Mouse (Mus musculus): ENCODE measurements around the gene Rem1. TPM values are rescaled to one million over a fixed set of nuclear protein-coding genes. Genes with fewer than 3 reads are reported as not detected.
A peak's percentile ranks its signal among the peaks of the same experiment; 100 is the strongest.

The Rem1 gene
- polyA plus RNA-seq, 1 experiment from 2014 or later: 6.1 TPM

- 55% methylated on average over 29 of the region's 29 CpGs for WGBS (ENCODE audit: insufficient replicate concordance)
- no peaks in the 10 kb centered on the region for H3K9me3 ChIP-seq (replicated peaks; ENCODE audit: control insufficient read depth, low read length)
- no peaks in the 10 kb centered on the region for H3K36me3 ChIP-seq (ENCODE audit: control insufficient read depth, insufficient read depth, low read length)
- no peak overlapping the region for H3K27ac ChIP-seq (ENCODE audit: low read depth, low read length)
- 0 out of 2 replicates have a peak, but pooled peaks cover 2% of the 10 kb centered on the region for H3K27me3 ChIP-seq (ENCODE audit: control insufficient read depth, insufficient read depth, low read length)
- H3K9ac ChIP-seq (ENCODE audit: low read depth, low read length): no peak overlapping the region
- H3K4me1 ChIP-seq (ENCODE audit: control insufficient read depth, insufficient read depth, low read length): peaks cover 22% of the 10 kb centered on the region
- ATAC-seq (replicated peaks; ENCODE audit: insufficient number of reproducible peaks, low FRiP score, low TSS enrichment): no peak
- no peak overlapping the region for H3K4me3 ChIP-seq (ENCODE audit: low read depth, low read length)
- no peak overlapping the region for H3K4me2 ChIP-seq
Observed at GRCm38 (mm10) chr2:152634311-152634710, 7.6 kb downstream of the Rem1 start.

- Histone ChIP-seq H3K4me1 (ENCODE audit: control insufficient read depth, insufficient read depth, low read length) (peaks cover 26% of the 10 kb centered on the region), H3K9me3 (replicated peaks; ENCODE audit: control insufficient read depth, low read length) (no peaks in the 10 kb centered on the region), H3K4me2 (peak overlapping the region; percentile 23; the same call in 1 of the 2 replicates), H3K4me3 (ENCODE audit: low read depth, low read length) (no peak overlapping the region), H3K36me3 (ENCODE audit: control insufficient read depth, insufficient read depth, low read length) (no peaks in the 10 kb centered on the region), H3K27me3 (ENCODE audit: control insufficient read depth, insufficient read depth, low read length) (0 out of 2 replicates have a peak, but pooled peaks cover 2% of the 10 kb centered on the region), H3K27ac (ENCODE audit: low read depth, low read length) (peak overlapping the region; percentile 88), H3K9ac (ENCODE audit: low read depth, low read length) (peak overlapping the region; percentile 44; the same call in 1 of the 2 replicates)
- WGBS (ENCODE audit: insufficient replicate concordance): 46% methylated on average over 23 of the region's 23 CpGs
- peak; percentile 43 for ATAC-seq (replicated peaks; ENCODE audit: insufficient number of reproducible peaks, low FRiP score, low TSS enrichment)
Observed at GRCm38 (mm10) chr2:152636246-152637005, 9.7 kb downstream of the Rem1 start.

GRCm38 (mm10) chr2:152637006-152637322 is 10.2 kb downstream of the Rem1 start:
- Histone ChIP-seq H3K27me3 (ENCODE audit: control insufficient read depth, insufficient read depth, low read length) (0 out of 2 replicates have a peak, but pooled peaks cover 2% of the 10 kb centered on the region), H3K4me2 (no peak overlapping the region), H3K4me1 (ENCODE audit: control insufficient read depth, insufficient read depth, low read length) (peaks cover 26% of the 10 kb centered on the region), H3K4me3 (ENCODE audit: low read depth, low read length) (no peak overlapping the region), H3K27ac (ENCODE audit: low read depth, low read length) (peak overlapping the region; percentile 88), H3K9me3 (replicated peaks; ENCODE audit: control insufficient read depth, low read length) (no peaks in the 10 kb centered on the region), H3K36me3 (ENCODE audit: control insufficient read depth, insufficient read depth, low read length) (no peaks in the 10 kb centered on the region), H3K9ac (ENCODE audit: low read depth, low read length) (no peak overlapping the region)
- no peak for ATAC-seq (replicated peaks; ENCODE audit: insufficient number of reproducible peaks, low FRiP score, low TSS enrichment)
- 66% methylated on average over 6 of the region's 6 CpGs for WGBS (ENCODE audit: insufficient replicate concordance)

GRCm38 (mm10) chr2:152637381-152637780 is 10.6 kb downstream of the Rem1 start:
- H3K9me3 ChIP-seq (replicated peaks; ENCODE audit: control insufficient read depth, low read length): no peaks in the 10 kb centered on the region
- WGBS (ENCODE audit: insufficient replicate concordance): 86% methylated on average over 4 of the region's 4 CpGs
- H3K4me1 ChIP-seq (ENCODE audit: control insufficient read depth, insufficient read depth, low read length): peaks cover 26% of the 10 kb centered on the region
- no peak overlapping the region for H3K9ac ChIP-seq (ENCODE audit: low read depth, low read length)
- no peaks in the 10 kb centered on the region for H3K36me3 ChIP-seq (ENCODE audit: control insufficient read depth, insufficient read depth, low read length)
- no peak overlapping the region for H3K4me3 ChIP-seq (ENCODE audit: low read depth, low read length)
- no peak overlapping the region for H3K4me2 ChIP-seq
- H3K27ac ChIP-seq (ENCODE audit: low read depth, low read length): peak overlapping the region; percentile 88
- ATAC-seq (replicated peaks; ENCODE audit: insufficient number of reproducible peaks, low FRiP score, low TSS enrichment): no peak
- 0 out of 2 replicates have a peak, but pooled peaks cover 2% of the 10 kb centered on the region for H3K27me3 ChIP-seq (ENCODE audit: control insufficient read depth, insufficient read depth, low read length)

- WGBS (ENCODE audit: insufficient replicate concordance): 51% methylated on average over 6 of the region's 6 CpGs
- Histone ChIP-seq H3K4me3 (ENCODE audit: low read depth, low read length) (no peak overlapping the region), H3K4me1 (ENCODE audit: control insufficient read depth, insufficient read depth, low read length) (peaks cover 15% of the 10 kb centered on the region), H3K4me2 (no peak overlapping the region), H3K9ac (ENCODE audit: low read depth, low read length) (no peak overlapping the region), H3K36me3 (ENCODE audit: control insufficient read depth, insufficient read depth, low read length) (no peaks in the 10 kb centered on the region), H3K27ac (ENCODE audit: low read depth, low read length) (peak overlapping the region; percentile 57), H3K9me3 (replicated peaks; ENCODE audit: control insufficient read depth, low read length) (no peaks in the 10 kb centered on the region), H3K27me3 (ENCODE audit: control insufficient read depth, insufficient read depth, low read length) (no peaks in the 10 kb centered on the region)
- no peak for ATAC-seq (replicated peaks; ENCODE audit: insufficient number of reproducible peaks, low FRiP score, low TSS enrichment)
Observed at GRCm38 (mm10) chr2:152638865-152639264, 12.1 kb downstream of the Rem1 start.

GRCm38 (mm10) chr2:152639406-152640113 is 12.8 kb downstream of the Rem1 start:
- Histone ChIP-seq H3K4me1 (ENCODE audit: control insufficient read depth, insufficient read depth, low read length) (peaks cover 15% of the 10 kb centered on the region), H3K27me3 (ENCODE audit: control insufficient read depth, insufficient read depth, low read length) (no peaks in the 10 kb centered on the region), H3K9ac (ENCODE audit: low read depth, low read length) (no peak overlapping the region), H3K4me2 (0 out of 2 replicates have a peak overlapping the region, but pooled peaks have one; percentile 14), H3K27ac (ENCODE audit: low read depth, low read length) (peak overlapping the region; percentile 57), H3K9me3 (replicated peaks; ENCODE audit: control insufficient read depth, low read length) (no peaks in the 10 kb centered on the region), H3K36me3 (ENCODE audit: control insufficient read depth, insufficient read depth, low read length) (no peaks in the 10 kb centered on the region), H3K4me3 (ENCODE audit: low read depth, low read length) (no peak overlapping the region)
- WGBS (ENCODE audit: insufficient replicate concordance): 22% methylated on average over 11 of the region's 11 CpGs
- ATAC-seq (replicated peaks; ENCODE audit: insufficient number of reproducible peaks, low FRiP score, low TSS enrichment): 0 out of 2 replicates have a peak, but pooled peaks have one; percentile 37

- peak; percentile 48; the same call in 1 of the 2 replicates for ATAC-seq (replicated peaks; ENCODE audit: insufficient number of reproducible peaks, low FRiP score, low TSS enrichment)
- WGBS (ENCODE audit: insufficient replicate concordance): 49% methylated on average over 10 of the region's 10 CpGs
- Histone ChIP-seq H3K27me3 (ENCODE audit: control insufficient read depth, insufficient read depth, low read length) (no peaks in the 10 kb centered on the region), H3K9me3 (replicated peaks; ENCODE audit: control insufficient read depth, low read length) (no peaks in the 10 kb centered on the region), H3K4me2 (no peak overlapping the region), H3K9ac (ENCODE audit: low read depth, low read length) (no peak overlapping the region), H3K4me1 (ENCODE audit: control insufficient read depth, insufficient read depth, low read length) (peaks cover 11% of the 10 kb centered on the region), H3K36me3 (ENCODE audit: control insufficient read depth, insufficient read depth, low read length) (no peaks in the 10 kb centered on the region), H3K4me3 (ENCODE audit: low read depth, low read length) (no peak overlapping the region), H3K27ac (ENCODE audit: low read depth, low read length) (no peak overlapping the region)
Observed at GRCm38 (mm10) chr2:152652901-152653620, 26.3 kb downstream of the Rem1 start.

- Histone ChIP-seq H3K4me2 (no peak overlapping the region), H3K27me3 (ENCODE audit: control insufficient read depth, insufficient read depth, low read length) (no peaks in the 10 kb centered on the region), H3K4me1 (ENCODE audit: control insufficient read depth, insufficient read depth, low read length) (peaks cover 11% of the 10 kb centered on the region), H3K36me3 (ENCODE audit: control insufficient read depth, insufficient read depth, low read length) (no peaks in the 10 kb centered on the region), H3K9me3 (replicated peaks; ENCODE audit: control insufficient read depth, low read length) (no peaks in the 10 kb centered on the region), H3K27ac (ENCODE audit: low read depth, low read length) (peak overlapping the region; percentile 15; the same call in 1 of the 2 replicates), H3K9ac (ENCODE audit: low read depth, low read length) (no peak overlapping the region), H3K4me3 (ENCODE audit: low read depth, low read length) (no peak overlapping the region)
- WGBS (ENCODE audit: insufficient replicate concordance): 32% methylated on average over 14 of the region's 14 CpGs
- no peak for ATAC-seq (replicated peaks; ENCODE audit: insufficient number of reproducible peaks, low FRiP score, low TSS enrichment)
Observed at GRCm38 (mm10) chr2:152653874-152654715, 27.3 kb downstream of the Rem1 start.

All from heart, embryonic 11.5 days (tissue).